22 mouse cellular contexts compared by ENCODE assay signal in the genomic region with DNA sequence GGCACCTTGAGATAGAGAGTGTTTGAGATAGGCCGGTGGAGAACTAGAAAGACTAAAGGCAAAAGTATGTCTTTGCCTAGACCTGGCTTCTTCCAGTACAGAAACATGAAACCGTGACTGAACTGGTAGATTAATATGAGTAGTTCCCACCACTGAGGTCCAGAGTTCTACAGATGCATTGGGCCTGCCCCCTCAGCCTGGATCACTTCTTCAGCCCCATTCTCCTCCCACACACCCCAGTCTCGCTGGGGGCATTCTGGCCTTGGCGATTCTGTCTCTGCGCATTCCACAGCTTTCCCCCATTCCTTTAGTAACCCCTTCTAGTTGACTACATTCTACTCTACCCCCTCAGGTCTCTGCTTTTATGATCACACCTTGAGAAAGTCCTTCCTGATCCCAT. TPM values are rescaled to one million over a fixed set of nuclear protein-coding genes. Genes with fewer than 3 reads are reported as not detected.
DNase-seq lines count a peak whose midpoint lies in the region; ATAC-seq and TF ChIP-seq lines count a peak whose summit lies in the region.
"Had no signal": no experiment of that assay in that cellular context is flagged by ENCODE, and none has a peak within 500 bp of the region (broad histone marks: within the 10 kb centered on the region; RNA-seq: fewer than 3 reads in every experiment).

No protein-coding gene starts in this region.

- H3K36me3 ChIP-seq in forebrain, embryonic 10.5 days (replicated peaks), result no peaks in the 10 kb centered on the region
- no peaks in the 10 kb centered on the region for H3K36me3 ChIP-seq in forebrain, postnatal 0 days (ENCODE audit: insufficient read depth)
- no peaks in the 10 kb centered on the region for H3K36me3 ChIP-seq in limb, embryonic 11.5 days (ENCODE audit: control insufficient read depth, insufficient read depth, low read length)
- no peaks in the 10 kb centered on the region for H3K36me3 ChIP-seq in limb, embryonic 10.5 days
- no peaks in the 10 kb centered on the region for H3K36me3 ChIP-seq in CH12.LX (replicated peaks in 1 of 2; ENCODE audit: control insufficient read depth in 1 of 2, insufficient read depth in 1 of 2, low read length in 1 of 2)
- no peaks in the 10 kb centered on the region for H3K36me3 ChIP-seq in midbrain, embryonic 13.5 days
- H3K36me3 ChIP-seq: embryonic facial prominence, embryonic 13.5 days; heart, embryonic 15.5 days; hindbrain, embryonic 13.5 days had no signal

- H3K27me3 ChIP-seq in forebrain, embryonic 10.5 days (ENCODE audit: poor library complexity, severe bottlenecking), result peaks cover 98% of the 10 kb centered on the region
- H3K27me3 ChIP-seq in forebrain, postnatal 0 days (ENCODE audit: insufficient read depth, low read length), result peaks cover 15% of the 10 kb centered on the region; the same call in 1 of the 2 replicates
- H3K27me3 ChIP-seq in limb, embryonic 11.5 days (ENCODE audit: control insufficient read depth, insufficient read depth, low read length), result peaks cover 56% of the 10 kb centered on the region
- H3K27me3 ChIP-seq in limb, embryonic 10.5 days (ENCODE audit: low read depth, poor library complexity, severe bottlenecking), result peaks cover 97% of the 10 kb centered on the region
- peaks cover 4% of the 10 kb centered on the region for H3K27me3 ChIP-seq in CH12.LX (replicated peaks)
- H3K27me3 ChIP-seq in midbrain, embryonic 13.5 days, result peaks cover 92% of the 10 kb centered on the region

- in situ Hi-C loops in CH12.LX (cut with MboI; ENCODE audit: low pct_ligation_motif_present, low pct_unique_long_range_greater_than_20kb, low sequenced_read_pairs), result no loop called here

- no peaks in the 10 kb centered on the region for H3K9me3 ChIP-seq in forebrain, embryonic 10.5 days
- H3K9me3 ChIP-seq in forebrain, postnatal 0 days (ENCODE audit: low read length), result no peaks in the 10 kb centered on the region
- H3K9me3 ChIP-seq in limb, embryonic 11.5 days (ENCODE audit: control insufficient read depth, low read length), result no peaks in the 10 kb centered on the region
- H3K9me3 ChIP-seq in limb, embryonic 10.5 days (replicated peaks), result no peaks in the 10 kb centered on the region
- H3K9me3 ChIP-seq in CH12.LX (replicated peaks; ENCODE audit: low read length), result peaks cover 3% of the 10 kb centered on the region
- no peaks in the 10 kb centered on the region for H3K9me3 ChIP-seq in midbrain, embryonic 13.5 days
- H3K9me3 ChIP-seq: embryonic facial prominence, embryonic 13.5 days; heart, embryonic 15.5 days; hindbrain, embryonic 13.5 days had no signal

- no peak for TF ChIP-seq EP300 in CH12.LX (IDR thresholded peaks at IDR 0.05; ENCODE audit: low read length)

- TF ChIP-seq CTCF in forebrain, postnatal 0 days (IDR thresholded peaks at IDR 0.05; ENCODE audit: low read depth), result no peak
- TF ChIP-seq CTCF in CH12.LX (conservative IDR thresholded peaks at IDR 0.05 in 1 of 2, IDR thresholded peaks at IDR 0.05 in 1 of 2; ENCODE audit: low read depth in 2 of 2, low read length in 2 of 2), result no peak

- dilution Hi-C loops in CH12.LX (cut with MboI; ENCODE audit: extremely low pct_ligation_motif_present, extremely low pct_unique_long_range_greater_than_20kb, low sequenced_read_pairs), result no loop called here

- H3K9ac ChIP-seq in forebrain, postnatal 0 days, result no peak overlapping the region
- no peak overlapping the region for H3K9ac ChIP-seq in limb, embryonic 11.5 days (ENCODE audit: low read length)
- H3K9ac ChIP-seq in CH12.LX (ENCODE audit: insufficient read depth, low read depth), result 0 out of 2 replicates have a peak overlapping the region, but pooled peaks have one; percentile 2
- H3K9ac ChIP-seq in midbrain, embryonic 13.5 days (replicated peaks), result no peak overlapping the region
- H3K9ac ChIP-seq: embryonic facial prominence, embryonic 13.5 days; heart, embryonic 15.5 days; hindbrain, embryonic 13.5 days had no signal

- no peak for DNase-seq in forebrain, embryonic 10.5 days (ENCODE audit: extremely low spot score, low spot score)
- DNase-seq in forebrain, postnatal 0 days, result no peak
- DNase-seq in limb, embryonic 11.5 days (ENCODE audit: low spot score), result peak; percentile 27
- no peak for DNase-seq in limb, embryonic 10.5 days (ENCODE audit: low spot score)
- DNase-seq in CH12.LX (ENCODE audit: extremely low read depth), result no peak
- DNase-seq in cerebellum, postnatal 36 days, result no peak
- DNase-seq: adrenal gland, postnatal 10 days; cerebellum, adult 11 months; cerebellum, adult 8-10 months; cerebellum, postnatal 14 days; gastrocnemius, postnatal 14 days; heart, adult 2 months; heart, postnatal 14 days had no signal

- TF ChIP-seq RAD21 in CH12.LX (IDR thresholded peaks at IDR 0.05; ENCODE audit: low read depth, low read length), result no peak

- no peaks in the 10 kb centered on the region for H3K79me2 ChIP-seq in CH12.LX (replicated peaks; ENCODE audit: control insufficient read depth, extremely low read depth, insufficient read depth, poor library complexity, severe bottlenecking)

- H3K27ac ChIP-seq in forebrain, embryonic 10.5 days, result peak overlapping the region; percentile 96; the same call in 1 of the 2 replicates
- H3K27ac ChIP-seq in forebrain, postnatal 0 days (ENCODE audit: low read depth, low read length), result no peak overlapping the region
- no peak overlapping the region for H3K27ac ChIP-seq in limb, embryonic 11.5 days (replicated peaks; ENCODE audit: low read depth, low read length)
- no peak overlapping the region for H3K27ac ChIP-seq in limb, embryonic 10.5 days
- peak overlapping the region; percentile 63; the same call in 1 of the 2 replicates for H3K27ac ChIP-seq in CH12.LX (ENCODE audit: insufficient read depth, low read depth)
- peak overlapping the region; percentile 96; the same call in 1 of the 2 replicates for H3K27ac ChIP-seq in midbrain, embryonic 13.5 days
- H3K27ac ChIP-seq: embryonic facial prominence, embryonic 13.5 days; heart, adult 2 months; heart, embryonic 15.5 days; hindbrain, embryonic 13.5 days; hindbrain, postnatal 0 days had no signal

- 18% methylated on average over 5 of the region's 5 CpGs for WGBS in forebrain, embryonic 10.5 days
- WGBS in forebrain, postnatal 0 days, result 55% methylated on average over 5 of the region's 5 CpGs
- WGBS in limb, embryonic 11.5 days, result 21% methylated on average over 5 of the region's 5 CpGs
- 8% methylated on average over 5 of the region's 5 CpGs for WGBS in limb, embryonic 10.5 days
- WGBS in midbrain, embryonic 13.5 days, result 17% methylated on average over 5 of the region's 5 CpGs

- H3K4me2 ChIP-seq in forebrain, postnatal 0 days (ENCODE audit: low read depth), result no peak overlapping the region
- no peak overlapping the region for H3K4me2 ChIP-seq in limb, embryonic 11.5 days (ENCODE audit: low read depth, severe bottlenecking)
- peak overlapping the region; percentile 52; the same call in 1 of the 2 replicates for H3K4me2 ChIP-seq in CH12.LX (ENCODE audit: insufficient read depth, low read depth, poor library complexity, severe bottlenecking)
- H3K4me2 ChIP-seq in midbrain, embryonic 13.5 days (replicated peaks), result no peak overlapping the region
- H3K4me2 ChIP-seq: embryonic facial prominence, embryonic 13.5 days; heart, embryonic 11.5 days had no signal

- no peak for ATAC-seq in forebrain, postnatal 0 days
- ATAC-seq in limb, embryonic 11.5 days (ENCODE audit: insufficient number of reproducible peaks, low FRiP score, low TSS enrichment, low read depth), result no peak
- ATAC-seq in midbrain, embryonic 13.5 days, result no peak
- ATAC-seq: CD4-positive, CD25-positive, alpha-beta regulatory T cell, adult 4 months; hindbrain, postnatal 0 days had no signal

- H3K4me1 ChIP-seq in forebrain, embryonic 10.5 days, result peaks cover 81% of the 10 kb centered on the region
- no peaks in the 10 kb centered on the region for H3K4me1 ChIP-seq in forebrain, postnatal 0 days (ENCODE audit: insufficient read depth)
- peaks cover 11% of the 10 kb centered on the region for H3K4me1 ChIP-seq in limb, embryonic 11.5 days (ENCODE audit: control insufficient read depth, insufficient read depth, low read length)
- H3K4me1 ChIP-seq in limb, embryonic 10.5 days, result peaks cover 33% of the 10 kb centered on the region
- H3K4me1 ChIP-seq in CH12.LX (ENCODE audit: control insufficient read depth in 1 of 2, insufficient read depth in 2 of 2), result peaks cover 17 to 49% of the 10 kb centered on the region in 2 experiments; a peak in 3 of 4 replicates
- H3K4me1 ChIP-seq in midbrain, embryonic 13.5 days (replicated peaks), result peaks cover 56% of the 10 kb centered on the region

- peak overlapping the region; percentile 68; the same call in 1 of the 2 replicates for H3K4me3 ChIP-seq in forebrain, embryonic 10.5 days
- H3K4me3 ChIP-seq in forebrain, postnatal 0 days (ENCODE audit: low read depth, low read length), result no peak overlapping the region
- H3K4me3 ChIP-seq in limb, embryonic 11.5 days (ENCODE audit: low read depth, low read length), result no peak overlapping the region
- no peak overlapping the region for H3K4me3 ChIP-seq in limb, embryonic 10.5 days
- H3K4me3 ChIP-seq in CH12.LX (replicated peaks in 1 of 3; ENCODE audit: low read depth in 2 of 3, low read length in 2 of 3, poor library complexity in 1 of 3), result peak overlapping the region in 2 of 3 experiments; percentile 11 to 45
- H3K4me3 ChIP-seq in midbrain, embryonic 13.5 days (replicated peaks), result no peak overlapping the region
- H3K4me3 ChIP-seq: heart, adult 2 months had no signal

- no peak for TF ChIP-seq POLR2A in CH12.LX (IDR thresholded peaks at IDR 0.05; ENCODE audit: low read depth, low read length)

RNA-seq across cellular contexts. Expression of a gene that starts 1.4 kb away (rescaled TPM):
- 108 and 115 TPM in 2 replicates for polyA plus RNA-seq in forebrain, embryonic 10.5 days (2016; fragmentation: Nextera tagmentation; extraction: Ambion mirVana)
- 82.8 and 87.6 TPM in 2 replicates for total RNA-seq in forebrain, postnatal 0 days (2014; rRNA removed)
- polyA plus RNA-seq in forebrain, postnatal 0 days (2015; fragmentation: Nextera tagmentation; extraction: Ambion mirVana), result 43.5 and 45.9 TPM in 2 replicates
- polyA plus RNA-seq in limb, embryonic 11.5 days (2014; fragmentation: Nextera tagmentation; extraction: Ambion mirVana), result 29.0 and 31.2 TPM in 2 replicates
- polyA plus RNA-seq in limb, embryonic 10.5 days (2016; fragmentation: Nextera tagmentation; extraction: Ambion mirVana), result 33.7 and 48.4 TPM in 2 replicates
- total RNA-seq in CH12.LX (2012; rRNA removed) (0.34 and 0.59 TPM in 2 replicates), CH12.LX (2014; rRNA removed) (0.18 and 0.24 TPM in 2 replicates)
- 0.45 and 0.47 TPM in 2 replicates for polyA plus RNA-seq in CH12.LX (2012; ENCODE audit: insufficient read length, low read depth)
- 89.3 and 97.3 TPM in 2 replicates for polyA plus RNA-seq in midbrain, embryonic 13.5 days (2015; fragmentation: Nextera tagmentation; extraction: Ambion mirVana)
- total RNA-seq: gastrocnemius, adult 18-20 months; heart, adult 2 months; hematopoietic stem cell, adult 5-6 weeks had no signal
- polyA plus RNA-seq: CD4-positive, CD25-positive, alpha-beta regulatory T cell, adult 4 months; heart, adult 2 months had no signal

RNA-seq across cellular contexts. Expression of a gene that starts 50.5 kb away (rescaled TPM):
- polyA plus RNA-seq in forebrain, embryonic 10.5 days (2016; fragmentation: Nextera tagmentation; extraction: Ambion mirVana), result 15.5 and 17.3 TPM in 2 replicates
- total RNA-seq in forebrain, postnatal 0 days (2014; rRNA removed), result 39.8 and 52.1 TPM in 2 replicates
- polyA plus RNA-seq in forebrain, postnatal 0 days (2015; fragmentation: Nextera tagmentation; extraction: Ambion mirVana), result 14.1 and 16.7 TPM in 2 replicates
- polyA plus RNA-seq in limb, embryonic 11.5 days (2014; fragmentation: Nextera tagmentation; extraction: Ambion mirVana), result 11.3 and 12.3 TPM in 2 replicates
- 18.3 and 19.5 TPM in 2 replicates for polyA plus RNA-seq in limb, embryonic 10.5 days (2016; fragmentation: Nextera tagmentation; extraction: Ambion mirVana)
- total RNA-seq in CH12.LX (2012; rRNA removed), result 4.1 and 4.3 TPM in 2 replicates
- total RNA-seq in CH12.LX (2014; rRNA removed), result 2.1 and 2.7 TPM in 2 replicates
- 5.9 and 7.3 TPM in 2 replicates for polyA plus RNA-seq in CH12.LX (2012; ENCODE audit: insufficient read length, low read depth)
- 18.2 and 19.5 TPM in 2 replicates for polyA plus RNA-seq in midbrain, embryonic 13.5 days (2015; fragmentation: Nextera tagmentation; extraction: Ambion mirVana)

Comparison
In these comparisons a context has a peak if more than half of its experiments do, and no peak if none do; other contexts are left out.
1. H3K27ac ChIP-seq: peak in forebrain, embryonic 10.5 days (single experiment), CH12.LX (single experiment) and midbrain, embryonic 13.5 days (single experiment); none in forebrain, postnatal 0 days (single experiment), limb, embryonic 11.5 days (single experiment) and limb, embryonic 10.5 days (single experiment).
2. H3K4me3 ChIP-seq: peak in forebrain, embryonic 10.5 days (single experiment) and CH12.LX (2 of 3); none in forebrain, postnatal 0 days (single experiment), limb, embryonic 11.5 days (single experiment), limb, embryonic 10.5 days (single experiment) and midbrain, embryonic 13.5 days (single experiment).
3. RNA of a gene that starts 1.4 kb away (polyA plus RNA-seq): 108 to 115 TPM in forebrain, embryonic 10.5 days, 89.3 to 97.3 TPM in midbrain, embryonic 13.5 days, 43.5 to 45.9 TPM in forebrain, postnatal 0 days, 33.7 to 48.4 TPM in limb, embryonic 10.5 days and 29.0 to 31.2 TPM in limb, embryonic 11.5 days; 0.45 to 0.47 TPM in CH12.LX; every median in the first group is over 10 times any median in the second.